Mouse (Mus musculus) forebrain, embryonic 11.5 days (tissue): ENCODE measurements around the gene Ifna4. TPM values are rescaled to one million over a fixed set of nuclear protein-coding genes. Genes with fewer than 3 reads are reported as not detected.

ENCODE experiments used
- ATAC-seq: fragments of 200-750 bp; cut with Nextera tagmentation; replicated peaks from 2 replicates; pipeline ENCODE4 v1.8.0; 2017; ENCODE audit warnings: moderate TSS enrichment; ENCODE audit not compliant: low FRiP score
- DNase-seq: peaks from one replicate; pipeline ENCODE4 v3.0.0-alpha.2; 2017; ENCODE audit warnings: low spot score
- H3K27ac ChIP-seq: fragments of 300-500 bp; sonication (generic); 2 replicates; pipeline ENCODE4 v1.5.1; 2014; ENCODE audit warnings: low read depth, low read length
- H3K27me3 ChIP-seq: fragments of 300-500 bp; sonication (generic); 2 replicates; pipeline ENCODE4 v1.6.1; 2014; ENCODE audit warnings: mild to moderate bottlenecking, low read length, mixed read lengths; ENCODE audit not compliant: control insufficient read depth, insufficient read depth
- H3K36me3 ChIP-seq: fragments of 300-500 bp; sonication (generic); 2 replicates; pipeline ENCODE4 v1.6.1; 2014; ENCODE audit warnings: mild to moderate bottlenecking, low read length, moderate library complexity, mixed read lengths; ENCODE audit not compliant: control insufficient read depth, insufficient read depth
- H3K4me1 ChIP-seq: fragments of 300-500 bp; sonication (generic); replicated peaks from 2 replicates; pipeline ENCODE4 v1.6.1; 2014; ENCODE audit warnings: low read length, mixed read lengths; ENCODE audit not compliant: control insufficient read depth, insufficient read depth
- H3K4me2 ChIP-seq: fragments of 300-500 bp; sonication (generic); 2 replicates; pipeline ENCODE4 v1.6.1; 2014; ENCODE audit warnings: low read depth, mild to moderate bottlenecking, low read length, moderate library complexity, mixed read lengths; ENCODE audit not compliant: severe bottlenecking
- H3K4me3 ChIP-seq: fragments of 300-500 bp; sonication (generic); 2 replicates; pipeline ENCODE4 v1.5.1; 2014; ENCODE audit warnings: low read depth, low read length
- H3K9ac ChIP-seq: fragments of 300-500 bp; sonication (generic); 2 replicates; pipeline ENCODE4 v1.6.1; 2014; ENCODE audit warnings: low read length
- H3K9me3 ChIP-seq: fragments of 300-500 bp; sonication (generic); 2 replicates; pipeline ENCODE4 v1.6.1; 2016; ENCODE audit warnings: low read length, mixed read lengths; ENCODE audit not compliant: control insufficient read depth
- whole genome bisulfite sequencing: fragments of 180-500 bp; shearing (Covaris S2); extraction: QIAGEN DNeasy Blood & Tissue Kit; methylation state at CpG from one replicate; pipeline ENCODE4 v1.1.7; 2014; 5-methylcytosine and 5-hydroxymethylcytosine counted together
- polyA plus RNA-seq: library from polyadenylated mRNA; unstranded; fragments of >200 nt; fragmentation: Nextera tagmentation; extraction: Ambion mirVana; gene quantifications from 2 replicates; pipeline ENCODE4 v1.2.1, GENCODE M21; 2014

The Ifna4 gene
- polyA plus RNA-seq, 1 experiment from 2014 or later, result not detected

DNA sequence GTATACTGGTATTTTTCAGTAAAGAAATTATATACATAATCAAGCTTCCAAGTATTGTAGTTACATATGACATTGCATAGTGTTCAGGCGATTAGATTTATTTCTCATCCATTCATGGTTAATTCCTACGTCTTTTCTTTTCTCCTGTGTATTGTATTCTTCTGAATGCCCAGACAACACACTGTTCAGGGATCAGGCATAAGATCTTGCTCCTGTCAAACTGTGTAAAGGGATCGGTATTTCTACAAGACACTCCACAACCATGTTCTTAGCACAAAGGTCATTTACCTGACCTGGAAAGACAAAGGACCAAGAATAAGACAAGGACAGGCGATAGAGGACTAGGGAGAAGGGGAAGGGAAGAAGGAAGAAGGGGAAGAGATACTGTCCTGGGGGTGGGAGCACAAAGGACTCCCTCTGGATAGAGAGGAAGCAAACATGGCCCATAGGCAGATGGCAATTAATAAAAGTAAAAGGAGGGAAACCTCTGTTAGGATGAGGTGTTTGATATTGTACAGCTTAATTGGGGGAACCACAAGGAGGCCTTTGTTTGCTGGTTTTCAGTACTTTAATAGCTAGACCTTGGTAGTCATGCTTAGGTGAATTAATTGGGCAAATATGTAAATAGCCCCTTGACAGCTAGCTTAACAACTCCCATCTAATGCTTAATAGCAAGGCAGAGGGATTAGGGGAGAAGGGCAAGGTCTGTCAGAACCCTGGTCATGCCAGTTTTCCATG lies 9.5 kb downstream of the Ifna4 start:
- ATAC-seq (peak; percentile 91), DNase-seq (peak; percentile 54)
- Histone ChIP-seq H3K9me3 (no peaks in the 10 kb centered on the region), H3K4me2 (peak overlapping the region; percentile 24; the same call in 1 of the 2 replicates), H3K36me3 (no peaks in the 10 kb centered on the region), H3K27me3 (no peaks in the 10 kb centered on the region), H3K27ac (0 out of 2 replicates have a peak overlapping the region, but pooled peaks have one; percentile 46), H3K4me1 (peaks cover 5% of the 10 kb centered on the region; the same call in 1 of the 2 replicates), H3K4me3 (no peak overlapping the region), H3K9ac (no peak overlapping the region)
- WGBS, result 25% methylated on average over 4 of the region's 4 CpGs

DNA sequence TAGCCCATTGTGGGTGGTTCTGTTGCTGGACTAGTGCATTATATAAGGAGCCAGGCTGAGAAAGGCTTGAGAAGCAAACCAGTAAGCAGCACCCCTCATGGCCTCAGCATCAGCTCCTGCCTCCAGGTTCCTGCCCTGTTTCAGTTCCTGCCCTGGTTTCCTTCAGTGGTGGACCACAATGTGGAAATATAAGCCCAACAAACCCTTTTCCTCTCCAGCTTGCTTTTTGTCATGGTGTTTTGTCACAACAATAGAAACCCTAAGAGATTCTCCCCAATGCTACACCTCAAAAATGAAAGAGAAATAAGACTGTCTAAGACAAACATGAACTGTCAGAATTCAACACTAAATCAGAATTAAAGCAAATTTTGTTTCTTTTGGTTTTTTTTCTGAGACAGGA lies 17.6 kb downstream of the Ifna4 start:
- Histone ChIP-seq H3K27ac (no peak overlapping the region), H3K4me3 (no peak overlapping the region), H3K27me3 (no peaks in the 10 kb centered on the region; the same call in 1 of the 2 replicates), H3K9me3 (no peaks in the 10 kb centered on the region), H3K4me1 (peaks cover 4% of the 10 kb centered on the region; the same call in 1 of the 2 replicates), H3K9ac (no peak overlapping the region), H3K36me3 (no peaks in the 10 kb centered on the region), H3K4me2 (no peak overlapping the region)
- ATAC-seq, result no peak
- no peak for DNase-seq

DNA sequence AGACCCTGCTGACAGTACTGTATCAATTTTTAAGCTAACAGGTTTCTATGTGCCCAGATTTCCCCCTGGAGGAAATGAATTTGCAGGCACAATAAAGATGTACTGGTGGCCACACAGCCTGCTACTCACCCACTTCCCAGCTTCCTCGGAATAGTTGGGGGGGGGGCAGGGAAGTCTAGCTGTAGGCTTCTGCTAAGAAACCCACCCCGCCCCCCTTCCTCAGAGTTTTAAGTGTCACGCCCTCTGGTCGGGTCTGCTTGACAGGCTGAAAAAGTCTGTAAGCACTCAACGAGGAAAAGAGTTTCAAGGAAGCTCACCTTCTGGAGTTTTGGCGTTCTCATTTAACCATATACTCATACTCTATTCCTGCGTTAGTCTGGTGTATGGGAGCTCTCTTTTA lies 21.6 kb downstream of the Ifna4 start:
- Histone ChIP-seq H3K36me3 (no peaks in the 10 kb centered on the region), H3K9ac (no peak overlapping the region), H3K27ac (no peak overlapping the region), H3K4me3 (no peak overlapping the region), H3K9me3 (no peaks in the 10 kb centered on the region), H3K4me2 (no peak overlapping the region), H3K4me1 (peaks cover 4% of the 10 kb centered on the region; the same call in 1 of the 2 replicates), H3K27me3 (peaks cover 2% of the 10 kb centered on the region; the same call in 1 of the 2 replicates)
- DNase-seq, result no peak
- ATAC-seq, result no peak
- 7% methylated on average over 7 of the region's 7 CpGs for WGBS

DNA sequence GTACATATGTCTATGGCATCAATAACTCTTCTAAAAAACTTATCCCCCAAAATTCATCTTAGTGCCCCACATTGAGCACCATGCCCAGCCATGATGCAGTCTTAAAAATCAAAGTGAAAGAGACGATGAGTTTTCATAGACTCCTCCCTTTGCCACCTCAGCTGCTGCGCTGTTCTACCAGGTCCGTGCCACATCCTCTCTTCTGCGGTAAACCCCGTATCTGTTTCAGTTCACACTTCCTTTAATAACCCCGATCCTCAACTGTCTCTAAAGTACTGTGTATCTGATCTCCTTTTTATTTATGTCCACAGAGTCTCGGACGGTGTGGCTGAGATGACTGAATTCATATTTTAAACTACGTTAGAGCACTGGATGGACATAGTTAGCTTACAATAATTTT lies 22.9 kb downstream of the Ifna4 start:
- Histone ChIP-seq H3K27ac (no peak overlapping the region), H3K36me3 (no peaks in the 10 kb centered on the region), H3K4me1 (peaks cover 4% of the 10 kb centered on the region; the same call in 1 of the 2 replicates), H3K4me3 (no peak overlapping the region), H3K9me3 (no peaks in the 10 kb centered on the region), H3K9ac (no peak overlapping the region), H3K4me2 (no peak overlapping the region), H3K27me3 (peaks cover 2% of the 10 kb centered on the region; the same call in 1 of the 2 replicates)
- WGBS, result 68% methylated on average over 9 of the region's 9 CpGs
- ATAC-seq, result no peak
- DNase-seq, result no peak

DNA sequence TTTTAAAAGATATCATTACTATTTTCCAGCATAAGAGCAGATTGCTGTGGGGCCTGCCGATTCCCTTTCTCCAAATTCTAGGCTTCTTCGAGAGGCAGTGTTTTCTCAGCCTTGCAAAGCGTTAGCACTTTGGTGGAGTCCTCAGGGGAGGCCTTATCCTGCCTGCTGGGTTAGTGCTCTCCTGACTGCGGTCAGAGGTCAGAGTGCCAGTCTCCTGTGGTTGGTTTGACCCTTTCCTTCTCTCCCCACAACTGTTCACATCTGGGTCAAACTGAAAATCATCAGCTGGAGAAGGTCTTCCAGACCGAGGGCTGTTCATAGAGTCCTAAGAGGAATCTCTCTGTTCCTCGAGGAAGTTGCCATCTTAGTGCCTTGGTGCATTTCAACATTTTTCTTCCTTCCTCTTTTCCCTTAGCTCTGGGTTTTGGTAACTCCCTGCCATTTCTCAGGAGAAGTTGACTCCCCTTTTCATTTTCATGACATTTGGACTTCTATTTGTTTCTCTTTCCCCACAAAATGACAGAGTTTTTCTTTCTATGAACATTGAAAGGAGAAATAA lies 23.4 kb downstream of the Ifna4 start:
- Histone ChIP-seq H3K36me3 (no peaks in the 10 kb centered on the region), H3K4me2 (no peak overlapping the region), H3K4me1 (peaks cover 4% of the 10 kb centered on the region; the same call in 1 of the 2 replicates), H3K27ac (no peak overlapping the region), H3K4me3 (no peak overlapping the region), H3K9me3 (no peaks in the 10 kb centered on the region), H3K27me3 (peaks cover 2% of the 10 kb centered on the region; the same call in 1 of the 2 replicates), H3K9ac (no peak overlapping the region)
- no peak for ATAC-seq
- DNase-seq, result no peak
- WGBS, result 57% methylated on average over 6 of the region's 6 CpGs

DNA sequence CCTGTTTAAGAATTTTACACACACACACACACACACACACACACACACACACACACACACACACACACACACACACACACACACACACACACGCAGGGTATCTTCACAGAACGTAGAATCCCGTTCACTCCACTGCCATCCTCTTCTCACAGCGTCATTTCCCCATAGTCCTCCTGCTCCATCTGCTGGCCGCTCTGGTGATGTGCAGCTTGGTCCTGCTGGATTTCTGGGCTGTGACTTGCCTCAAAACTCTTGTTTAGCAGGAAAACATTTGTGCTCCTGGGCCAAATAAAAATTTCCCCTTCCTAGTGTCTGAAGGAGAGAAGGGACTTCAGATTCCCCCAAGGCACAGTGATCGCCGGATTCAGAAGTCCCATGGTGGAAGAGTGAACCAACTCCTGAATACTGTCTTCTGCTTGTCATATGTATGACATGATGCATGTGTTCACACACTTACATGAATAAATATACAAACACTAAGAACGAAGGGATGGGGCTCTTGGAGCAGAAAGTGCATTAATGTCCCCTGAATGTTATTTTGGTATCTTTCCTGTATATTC lies 25.8 kb downstream of the Ifna4 start:
- peak; percentile 87 for DNase-seq
- peak; percentile 71 for ATAC-seq
- H3K9me3 ChIP-seq, result no peaks in the 10 kb centered on the region
- H3K27ac ChIP-seq, result no peak overlapping the region
- H3K36me3 ChIP-seq, result no peaks in the 10 kb centered on the region
- 2% methylated on average over 8 of the region's 8 CpGs for WGBS
- peak overlapping the region; percentile 95 for H3K4me2 ChIP-seq
- H3K4me3 ChIP-seq, result peak overlapping the region; percentile 51
- peaks cover 4% of the 10 kb centered on the region; the same call in 1 of the 2 replicates for H3K4me1 ChIP-seq
- H3K9ac ChIP-seq, result no peak overlapping the region; the same call in 1 of the 2 replicates
- peaks cover 2% of the 10 kb centered on the region; the same call in 1 of the 2 replicates for H3K27me3 ChIP-seq

DNA sequence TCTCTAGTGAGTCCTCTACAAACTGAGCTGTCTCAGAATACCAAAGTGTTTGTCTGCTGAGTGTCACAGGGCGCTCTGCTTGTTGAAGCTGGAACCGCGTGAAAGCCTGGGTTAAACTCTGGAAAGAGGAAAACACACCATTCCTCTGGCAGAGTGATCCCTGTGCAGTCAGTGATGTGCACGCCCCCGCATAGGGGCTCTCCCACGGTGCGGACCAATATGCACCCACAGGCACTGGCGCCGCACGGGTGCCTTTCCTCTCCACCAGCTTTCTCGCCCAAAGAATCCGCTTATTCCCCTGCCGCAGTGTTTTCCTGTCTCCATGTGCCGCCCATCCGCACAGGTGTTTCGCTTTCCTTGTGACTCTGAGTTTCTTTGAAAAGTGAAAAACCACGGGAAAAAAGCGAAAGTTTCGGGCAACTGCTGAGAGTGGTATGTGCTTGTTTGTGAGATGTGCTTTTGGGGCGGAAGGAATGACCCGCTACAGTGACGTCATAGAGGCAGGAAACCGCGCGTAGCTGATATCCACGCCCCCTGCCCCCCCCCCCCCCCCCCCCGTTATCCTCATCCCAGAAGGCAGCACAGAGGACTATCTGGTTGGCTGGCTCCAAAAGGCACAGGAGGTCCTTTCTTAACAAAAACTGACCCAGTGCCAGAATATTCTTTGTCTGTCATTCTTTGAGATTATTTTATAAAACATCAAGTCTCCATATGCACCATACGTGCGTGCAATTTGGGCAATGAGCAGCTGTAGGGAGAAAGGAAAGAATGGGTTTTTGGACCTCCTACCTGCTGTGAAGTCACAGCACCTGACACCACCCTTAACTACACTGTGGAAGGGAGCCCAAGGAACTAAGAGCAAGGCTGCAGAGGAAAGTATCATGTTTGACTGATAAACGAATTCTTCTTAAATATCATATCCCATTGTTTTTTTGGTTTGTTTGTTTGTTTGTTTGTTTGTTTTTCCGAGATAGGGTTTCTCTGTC lies 26.6 kb downstream of the Ifna4 start:
- H3K9me3 ChIP-seq, result no peaks in the 10 kb centered on the region
- WGBS, result 7% methylated on average over 29 of the region's 31 CpGs
- H3K27me3 ChIP-seq, result peaks cover 2% of the 10 kb centered on the region; the same call in 1 of the 2 replicates
- no peak overlapping the region for H3K27ac ChIP-seq
- H3K4me3 ChIP-seq, result peak overlapping the region; percentile 51
- DNase-seq (peak; percentile 74), ATAC-seq (peak; percentile 70)
- H3K36me3 ChIP-seq, result no peaks in the 10 kb centered on the region
- H3K4me1 ChIP-seq, result peaks cover 1% of the 10 kb centered on the region; the same call in 1 of the 2 replicates
- H3K9ac ChIP-seq, result peak overlapping the region; percentile 57
- H3K4me2 ChIP-seq, result peak overlapping the region; percentile 95

DNA sequence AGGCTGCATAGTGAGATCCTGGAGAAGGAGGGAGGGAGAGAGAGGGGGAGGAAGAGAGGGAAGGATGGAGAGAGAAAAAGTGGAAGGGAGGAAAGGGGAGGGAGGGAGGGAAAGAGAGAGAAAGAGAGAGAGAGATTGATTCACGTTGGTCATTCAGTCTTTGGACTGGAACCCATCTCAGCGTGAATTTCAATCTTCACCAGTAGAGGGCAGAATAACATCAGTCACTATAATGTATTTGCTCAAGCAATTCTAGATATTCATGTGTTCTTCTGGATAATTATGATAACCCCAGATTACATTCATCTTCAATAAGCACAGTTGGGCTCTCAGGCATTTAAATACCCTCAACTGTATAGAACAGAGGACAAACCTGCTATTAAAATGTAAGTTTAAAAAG lies 31.0 kb downstream of the Ifna4 start:
- ATAC-seq (no peak), DNase-seq (no peak)
- no peak overlapping the region for H3K27ac ChIP-seq
- WGBS, result 0% methylated on average over 2 of the region's 2 CpGs
- H3K9ac ChIP-seq, result no peak overlapping the region
- no peaks in the 10 kb centered on the region for H3K4me1 ChIP-seq
- H3K4me2 ChIP-seq, result no peak overlapping the region
- H3K27me3 ChIP-seq, result no peaks in the 10 kb centered on the region
- H3K36me3 ChIP-seq, result no peaks in the 10 kb centered on the region
- no peak overlapping the region for H3K4me3 ChIP-seq
- no peaks in the 10 kb centered on the region for H3K9me3 ChIP-seq
